Mouse (Mus musculus): ENCODE measurements around the gene Elp6. TPM values are rescaled to one million over a fixed set of nuclear protein-coding genes. Genes with fewer than 3 reads are reported as not detected.

The Elp6 gene
- polyA plus RNA-seq (2016; fragmentation: Nextera tagmentation; extraction: Ambion mirVana), result 37.2 and 40.9 TPM in 2 replicates

DNA sequence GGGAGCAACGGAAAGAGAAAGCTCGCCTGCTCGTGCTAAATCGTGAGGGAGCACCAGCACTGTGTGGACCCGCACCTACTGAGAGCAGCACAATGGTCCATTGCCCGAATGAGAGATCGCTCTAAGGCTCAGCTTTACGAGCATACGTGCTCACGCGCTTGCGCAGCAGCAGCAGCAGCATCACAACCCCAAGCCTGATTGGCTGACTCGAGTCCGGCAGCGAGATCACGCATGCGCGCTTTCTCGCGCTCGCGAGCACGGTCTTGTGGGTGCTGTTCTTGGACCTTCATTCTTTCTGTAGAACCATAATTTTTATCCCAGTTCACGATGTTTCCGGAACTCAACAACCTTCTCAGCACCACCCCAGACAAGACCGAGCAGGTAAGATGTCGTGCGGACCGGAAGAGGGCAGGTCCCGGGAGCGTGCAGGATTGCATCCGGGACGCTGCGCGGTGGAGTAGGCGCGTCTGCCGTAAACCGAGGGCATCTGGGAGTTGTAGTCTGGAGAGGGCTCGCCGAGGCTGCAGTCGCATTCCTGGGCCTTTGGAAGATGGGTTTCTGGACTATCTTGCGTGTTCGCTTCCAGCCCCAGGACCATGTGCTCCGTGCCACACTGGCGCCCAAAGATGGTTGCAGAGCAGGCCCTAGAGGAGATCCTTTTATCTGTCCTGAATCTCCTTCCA lies at the start of gene Elp6:
Gene Elp6, plus strand, starts transcription at position 205 of the 683 bp plus-strand sequence.
- Histone ChIP-seq H3K27me3 (no peaks in the 10 kb centered on the region), H3K27ac (peak within 1 kb of the TSS; percentile 95), H3K4me3 (replicated peaks) (peak within 1 kb of the TSS; percentile 50), H3K9me3 (0 out of 2 replicates have a peak, but pooled peaks cover 7% of the 10 kb centered on the region), H3K4me2 (peak within 1 kb of the TSS; percentile 61), H3K36me3 (peaks cover 11% of the 10 kb centered on the region), H3K4me1 (replicated peaks) (peaks cover 7% of the 10 kb centered on the region), H3K9ac (replicated peaks) (peak within 1 kb of the TSS; percentile 72)
- peak; percentile 98 for ATAC-seq (ENCODE audit: insufficient number of reproducible peaks, insufficient read depth, low FRiP score, low TSS enrichment, low read depth)
- under 1% methylated on average over 46 of the region's 46 CpGs for WGBS

DNA sequence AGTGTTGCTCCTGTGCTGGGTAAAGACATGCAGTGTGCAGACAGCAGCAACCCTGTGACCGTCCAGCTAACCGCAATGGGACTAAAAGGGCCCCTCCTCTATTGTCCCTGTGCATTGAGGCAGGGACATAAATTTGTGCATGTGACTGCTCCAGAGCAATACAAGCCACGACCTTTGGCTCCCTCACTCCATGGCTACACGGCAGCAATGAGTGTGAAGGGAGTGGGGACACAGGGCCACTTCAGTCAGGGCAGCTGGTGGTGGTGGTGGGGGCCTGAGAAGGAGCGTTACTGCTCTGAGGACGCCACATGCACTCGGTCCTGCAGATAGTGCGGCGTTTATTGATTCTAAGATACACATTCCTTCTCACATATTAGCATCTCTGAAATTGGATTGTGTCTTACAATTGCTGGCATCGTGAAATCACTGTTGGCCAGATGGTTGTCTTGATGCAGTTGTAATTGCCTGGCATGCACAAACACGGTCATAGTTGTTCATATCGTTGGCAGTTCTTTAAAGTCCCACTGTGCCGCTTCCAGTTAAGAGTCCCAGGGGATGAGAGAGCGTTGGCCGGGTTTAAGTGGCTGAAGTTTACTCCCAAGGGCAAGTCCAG lies 49.5 kb upstream of the Elp6 start:
- no peak overlapping the region for H3K4me3 ChIP-seq (replicated peaks)
- H3K9ac ChIP-seq (replicated peaks), result no peak overlapping the region
- H3K27me3 ChIP-seq, result no peaks in the 10 kb centered on the region; the same call in 1 of the 2 replicates
- no peak overlapping the region for H3K4me2 ChIP-seq
- H3K27ac ChIP-seq, result no peak overlapping the region
- no peak for ATAC-seq (ENCODE audit: insufficient number of reproducible peaks, insufficient read depth, low FRiP score, low TSS enrichment, low read depth)
- H3K9me3 ChIP-seq, result no peaks in the 10 kb centered on the region
- 70% methylated on average over 15 of the region's 15 CpGs for WGBS
- H3K36me3 ChIP-seq, result no peaks in the 10 kb centered on the region
- H3K4me1 ChIP-seq (replicated peaks), result no peaks in the 10 kb centered on the region

- H3K4me1 ChIP-seq (replicated peaks), result no peaks in the 10 kb centered on the region
- WGBS, result 77% methylated on average over 6 of the region's 6 CpGs
- no peaks in the 10 kb centered on the region for H3K27me3 ChIP-seq
- no peak overlapping the region for H3K4me3 ChIP-seq (replicated peaks)
- H3K9ac ChIP-seq (replicated peaks), result no peak overlapping the region
- H3K4me2 ChIP-seq, result no peak overlapping the region
- no peak overlapping the region for H3K27ac ChIP-seq
- no peaks in the 10 kb centered on the region for H3K9me3 ChIP-seq
- ATAC-seq (ENCODE audit: insufficient number of reproducible peaks, insufficient read depth, low FRiP score, low TSS enrichment, low read depth), result no peak
- H3K36me3 ChIP-seq, result no peaks in the 10 kb centered on the region
These were observed 46.3 kb upstream of the Elp6 start for GRCm38 (mm10) chr9:110258646-110259045.

DNA sequence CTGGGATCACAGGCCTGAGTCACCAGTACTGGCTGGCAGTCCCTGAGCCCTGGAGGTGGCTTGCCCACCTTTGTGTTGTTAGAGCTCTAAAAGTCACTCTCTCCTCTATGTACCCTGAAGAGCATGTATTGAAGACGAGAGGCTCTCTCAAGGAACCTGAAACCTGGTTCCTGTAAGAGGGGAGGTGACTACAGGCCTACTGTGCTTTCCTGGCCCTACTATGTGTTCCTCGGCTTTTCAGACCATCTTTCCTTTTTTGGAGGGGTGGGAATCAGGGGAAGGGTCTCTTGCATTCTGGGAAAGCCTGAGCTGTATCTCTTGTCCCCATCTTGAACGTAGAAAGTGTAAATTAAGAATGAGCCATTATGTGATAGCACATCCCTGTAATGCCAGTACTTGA lies 45.9 kb upstream of the Elp6 start:
- H3K27ac ChIP-seq, result no peak overlapping the region
- H3K27me3 ChIP-seq, result no peaks in the 10 kb centered on the region
- H3K4me2 ChIP-seq, result no peak overlapping the region
- no peaks in the 10 kb centered on the region for H3K4me1 ChIP-seq (replicated peaks)
- no peaks in the 10 kb centered on the region for H3K36me3 ChIP-seq
- no peaks in the 10 kb centered on the region for H3K9me3 ChIP-seq
- no peak overlapping the region for H3K9ac ChIP-seq (replicated peaks)
- WGBS, result 85% methylated on average over 3 of the region's 3 CpGs
- ATAC-seq (ENCODE audit: insufficient number of reproducible peaks, insufficient read depth, low FRiP score, low TSS enrichment, low read depth), result no peak
- H3K4me3 ChIP-seq (replicated peaks), result no peak overlapping the region

DNA sequence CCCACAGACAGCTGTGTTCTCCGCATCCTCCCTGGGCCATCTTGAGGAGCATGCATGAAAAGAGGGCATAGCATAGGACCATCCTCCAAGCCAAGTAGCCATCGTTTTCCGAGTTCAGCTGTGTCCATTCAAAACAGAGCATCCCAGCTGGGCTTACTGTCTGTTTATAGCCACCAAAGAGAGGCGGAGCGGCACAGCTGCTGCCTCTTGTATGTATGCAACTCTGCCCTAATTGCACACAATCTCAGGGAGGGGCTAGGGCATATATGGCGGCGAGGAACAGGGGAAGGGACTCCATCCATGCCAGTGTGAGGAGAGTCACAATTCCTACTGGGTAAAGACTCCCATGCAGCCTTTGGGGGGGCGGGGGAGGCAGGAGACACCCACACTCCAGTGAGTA lies 41.8 kb upstream of the Elp6 start:
- WGBS, result 83% methylated on average over 8 of the region's 8 CpGs
- no peak for ATAC-seq (ENCODE audit: insufficient number of reproducible peaks, insufficient read depth, low FRiP score, low TSS enrichment, low read depth)
- Histone ChIP-seq H3K4me1 (replicated peaks) (no peaks in the 10 kb centered on the region), H3K36me3 (no peaks in the 10 kb centered on the region), H3K4me3 (replicated peaks) (no peak overlapping the region), H3K27me3 (no peaks in the 10 kb centered on the region), H3K4me2 (no peak overlapping the region), H3K9ac (replicated peaks) (no peak overlapping the region), H3K27ac (no peak overlapping the region), H3K9me3 (no peaks in the 10 kb centered on the region)

DNA sequence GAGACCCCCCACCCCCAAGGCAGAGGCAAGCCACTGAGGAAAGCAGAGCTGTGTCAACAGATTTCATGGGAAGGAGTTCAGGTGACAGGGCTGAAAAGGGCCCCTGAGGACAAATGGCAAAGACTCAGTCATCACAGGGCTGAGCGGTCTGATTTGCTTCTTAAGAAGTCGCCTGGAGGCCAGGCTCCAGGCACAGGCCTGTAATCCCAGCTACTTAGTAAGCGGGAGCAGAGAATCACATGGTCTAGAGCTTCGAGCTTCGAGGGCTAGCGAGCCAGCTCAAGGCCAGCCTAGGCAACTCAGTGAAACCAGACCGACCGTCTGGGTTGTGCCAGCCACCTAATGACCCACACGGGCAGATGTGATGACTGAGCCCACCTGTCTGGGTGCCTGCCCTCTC lies 40.0 kb upstream of the Elp6 start:
- Histone ChIP-seq H3K4me3 (replicated peaks) (no peak overlapping the region), H3K4me1 (replicated peaks) (no peaks in the 10 kb centered on the region), H3K27me3 (no peaks in the 10 kb centered on the region), H3K27ac (no peak overlapping the region), H3K4me2 (no peak overlapping the region), H3K9me3 (no peaks in the 10 kb centered on the region), H3K36me3 (no peaks in the 10 kb centered on the region), H3K9ac (replicated peaks) (no peak overlapping the region)
- no peak for ATAC-seq (ENCODE audit: insufficient number of reproducible peaks, insufficient read depth, low FRiP score, low TSS enrichment, low read depth)
- WGBS, result 68% methylated on average over 9 of the region's 9 CpGs

DNA sequence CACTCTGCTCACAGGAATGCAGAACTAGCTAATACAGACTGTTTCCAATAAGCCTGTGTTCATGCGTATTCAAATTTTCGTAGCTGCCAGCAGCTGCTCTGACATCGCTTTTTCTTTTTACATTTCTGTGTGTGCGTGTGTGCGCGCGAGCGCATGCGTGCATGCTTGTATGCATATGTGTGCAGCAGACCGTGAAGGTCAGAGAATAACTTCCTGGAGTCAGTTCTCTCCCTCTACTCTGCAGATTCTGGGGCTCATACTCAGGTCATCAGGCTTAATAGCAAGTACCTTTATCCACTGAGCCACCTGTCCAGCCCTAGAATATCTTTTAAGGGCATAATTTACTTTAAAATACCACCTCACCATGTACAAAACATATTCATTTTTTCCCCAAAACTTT lies 36.6 kb upstream of the Elp6 start:
- no peak overlapping the region for H3K9ac ChIP-seq (replicated peaks)
- no peaks in the 10 kb centered on the region for H3K4me1 ChIP-seq (replicated peaks)
- H3K27ac ChIP-seq, result no peak overlapping the region
- H3K4me2 ChIP-seq, result no peak overlapping the region
- H3K4me3 ChIP-seq (replicated peaks), result no peak overlapping the region
- H3K27me3 ChIP-seq, result no peaks in the 10 kb centered on the region
- 94% methylated on average over 10 of the region's 10 CpGs for WGBS
- ATAC-seq (ENCODE audit: insufficient number of reproducible peaks, insufficient read depth, low FRiP score, low TSS enrichment, low read depth), result no peak
- H3K9me3 ChIP-seq, result no peaks in the 10 kb centered on the region
- no peaks in the 10 kb centered on the region for H3K36me3 ChIP-seq

GRCm38 (mm10) chr9:110272330-110272729 lies 32.6 kb upstream of the Elp6 start:
- no peak overlapping the region for H3K4me2 ChIP-seq
- H3K9ac ChIP-seq (replicated peaks), result no peak overlapping the region
- no peak for ATAC-seq (ENCODE audit: insufficient number of reproducible peaks, insufficient read depth, low FRiP score, low TSS enrichment, low read depth)
- H3K27ac ChIP-seq, result no peak overlapping the region
- no peaks in the 10 kb centered on the region for H3K9me3 ChIP-seq
- H3K27me3 ChIP-seq, result no peaks in the 10 kb centered on the region
- H3K4me1 ChIP-seq (replicated peaks), result no peaks in the 10 kb centered on the region
- no peaks in the 10 kb centered on the region for H3K36me3 ChIP-seq
- no peak overlapping the region for H3K4me3 ChIP-seq (replicated peaks)
- WGBS, result 91% methylated on average over 3 of the region's 3 CpGs

DNA sequence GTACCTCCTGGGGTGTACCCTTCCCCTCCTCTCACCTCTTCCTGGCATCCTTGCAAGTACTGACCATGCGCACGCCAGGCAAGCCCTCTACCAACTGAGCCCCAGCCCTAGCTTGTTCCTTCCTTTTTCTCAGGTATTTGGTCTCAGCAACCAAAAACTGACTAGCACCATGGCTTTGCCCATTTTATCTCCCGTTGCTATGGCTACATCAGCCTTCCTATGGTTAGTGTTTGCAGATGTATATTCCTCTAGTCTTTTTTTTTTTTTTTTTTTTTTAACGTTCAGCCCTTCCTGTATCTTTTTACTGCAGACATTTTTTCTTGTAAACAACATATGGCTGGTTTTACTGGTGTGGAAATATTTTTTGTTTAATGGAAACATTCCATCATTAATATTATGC lies 31.5 kb upstream of the Elp6 start:
- H3K27me3 ChIP-seq, result no peaks in the 10 kb centered on the region
- no peaks in the 10 kb centered on the region for H3K4me1 ChIP-seq (replicated peaks)
- no peak overlapping the region for H3K4me3 ChIP-seq (replicated peaks)
- no peak overlapping the region for H3K27ac ChIP-seq
- 71% methylated on average over 4 of the region's 4 CpGs for WGBS
- no peak overlapping the region for H3K9ac ChIP-seq (replicated peaks)
- no peaks in the 10 kb centered on the region for H3K9me3 ChIP-seq
- no peak for ATAC-seq (ENCODE audit: insufficient number of reproducible peaks, insufficient read depth, low FRiP score, low TSS enrichment, low read depth)
- H3K36me3 ChIP-seq, result no peaks in the 10 kb centered on the region
- no peak overlapping the region for H3K4me2 ChIP-seq

- Histone ChIP-seq H3K4me3 (replicated peaks) (no peak overlapping the region), H3K9me3 (no peaks in the 10 kb centered on the region), H3K9ac (replicated peaks) (no peak overlapping the region), H3K4me2 (no peak overlapping the region), H3K4me1 (replicated peaks) (no peaks in the 10 kb centered on the region), H3K27me3 (no peaks in the 10 kb centered on the region), H3K27ac (no peak overlapping the region), H3K36me3 (no peaks in the 10 kb centered on the region)
- WGBS, result 46% methylated on average over 5 of the region's 5 CpGs
- ATAC-seq (ENCODE audit: insufficient number of reproducible peaks, insufficient read depth, low FRiP score, low TSS enrichment, low read depth), result no peak
These were observed 29.1 kb upstream of the Elp6 start for GRCm38 (mm10) chr9:110275882-110276281.

- 51% methylated on average over 8 of the region's 8 CpGs for WGBS
- no peak for ATAC-seq (ENCODE audit: insufficient number of reproducible peaks, insufficient read depth, low FRiP score, low TSS enrichment, low read depth)
These were observed 27.5 kb upstream of the Elp6 start for GRCm38 (mm10) chr9:110277431-110277881.

More at GRCm38 (mm10) chr9:110277431-110277881, 27.5 kb upstream of the Elp6 start:
- Histone ChIP-seq H3K27ac (no peak overlapping the region), H3K27me3 (no peaks in the 10 kb centered on the region), H3K9ac (replicated peaks) (no peak overlapping the region), H3K4me3 (replicated peaks) (no peak overlapping the region), H3K9me3 (no peaks in the 10 kb centered on the region), H3K4me2 (no peak overlapping the region), H3K36me3 (no peaks in the 10 kb centered on the region), H3K4me1 (replicated peaks) (no peaks in the 10 kb centered on the region)

Measured in limb, embryonic 12.5 days (tissue).